Mouse (Mus musculus) intestine, postnatal 0 days (tissue): ENCODE data around the gene Fam13a. TPM values are rescaled to one million over a fixed set of nuclear protein-coding genes. Genes with fewer than 3 reads are reported as not detected.

ENCODE experiments used
- ATAC-seq: fragments of 200-750 bp; cut with Nextera tagmentation; 2 replicates; pipeline ENCODE4 v1.8.0; 2017; ENCODE audit warnings: mild to moderate bottlenecking, moderate TSS enrichment, moderate library complexity
- H3K27ac ChIP-seq: fragments of 300-500 bp; sonication (generic); 2 replicates; pipeline ENCODE4 v1.5.1; 2014; ENCODE audit warnings: mild to moderate bottlenecking, low read depth, low read length, moderate library complexity
- H3K27me3 ChIP-seq: fragments of 300-500 bp; sonication (generic); replicated peaks from 2 replicates; pipeline ENCODE4 v1.6.1; 2014; ENCODE audit warnings: low read length, mixed read lengths; ENCODE audit not compliant: control insufficient read depth, insufficient read depth
- H3K36me3 ChIP-seq: fragments of 300-500 bp; sonication (generic); 2 replicates; pipeline ENCODE4 v1.6.1; 2014; ENCODE audit warnings: mild to moderate bottlenecking, moderate library complexity; ENCODE audit not compliant: control insufficient read depth, insufficient read depth
- H3K4me1 ChIP-seq: fragments of 300-500 bp; sonication (generic); replicated peaks from 2 replicates; pipeline ENCODE4 v1.6.1; 2014; ENCODE audit warnings: antibody characterized with exemption, low read length, mixed read lengths; ENCODE audit not compliant: control insufficient read depth, insufficient read depth
- H3K4me2 ChIP-seq: fragments of 300-500 bp; sonication (generic); replicated peaks from 2 replicates; pipeline ENCODE4 v1.6.1; 2014; ENCODE audit warnings: low read depth, mild to moderate bottlenecking, moderate library complexity
- H3K4me3 ChIP-seq: fragments of 300-500 bp; sonication (generic); 2 replicates; pipeline ENCODE4 v1.5.1; 2014; ENCODE audit warnings: low read depth, low read length
- H3K9ac ChIP-seq: fragments of 300-500 bp; sonication (generic); 2 replicates; pipeline ENCODE4 v1.6.1; 2014; ENCODE audit warnings: mild to moderate bottlenecking, low read depth, low read length
- H3K9me3 ChIP-seq: fragments of 300-500 bp; sonication (generic); 2 replicates; pipeline ENCODE4 v1.6.1; 2016; ENCODE audit warnings: mixed run types; ENCODE audit not compliant: control insufficient read depth
- CTCF ChIP-seq: sonication (generic); IDR thresholded peaks from 2 replicates; pipeline ENCODE4 v1.5.1; 2016; ENCODE audit warnings: low read depth, mild to moderate bottlenecking, control low read depth, antibody characterized with exemption, moderate library complexity
- WGBS: fragments of 180-500 bp; shearing (Covaris S2); extraction: QIAGEN DNeasy Blood & Tissue Kit; methylation state at CpG from one replicate; pipeline ENCODE4 v1.1.7; 2014; 5-methylcytosine and 5-hydroxymethylcytosine counted together
- polyA plus RNA-seq: library from polyadenylated mRNA; unstranded; fragments of >200 nt; fragmentation: Nextera tagmentation; extraction: Ambion mirVana; gene quantifications from 2 replicates; pipeline ENCODE4 v1.2.1, GENCODE M21; 2015

Gene Fam13a
- polyA plus RNA-seq, 1 experiment from 2014 or later, result 57.0 TPM

DNA sequence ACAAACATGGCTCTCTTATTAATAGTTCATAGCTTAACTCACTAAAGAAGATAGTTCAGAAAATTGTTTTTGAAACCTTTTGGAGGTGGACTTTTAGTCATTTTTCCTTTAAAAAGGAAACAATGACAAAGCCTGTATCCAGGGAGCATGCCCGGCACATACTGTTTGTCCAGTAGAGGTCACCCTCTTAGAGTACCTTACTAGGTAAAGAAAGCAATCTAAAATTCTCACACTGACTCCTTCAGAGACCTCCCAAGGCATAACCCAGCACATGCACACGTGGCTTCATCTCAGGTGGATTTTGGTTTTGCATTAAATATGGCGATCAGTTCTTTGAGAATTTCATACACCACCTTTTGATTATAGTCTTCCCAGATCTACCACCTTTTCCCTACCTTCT, 102.7 kb downstream of the Fam13a start:
- H3K9me3 ChIP-seq, result no peaks in the 10 kb centered on the region
- peak; percentile 65 for TF ChIP-seq CTCF
- H3K27ac ChIP-seq, result no peak overlapping the region
- no peak overlapping the region for H3K4me2 ChIP-seq
- no peaks in the 10 kb centered on the region for H3K4me1 ChIP-seq
- 40% methylated on average over 3 of the region's 3 CpGs for WGBS
- no peaks in the 10 kb centered on the region for H3K27me3 ChIP-seq
- no peak overlapping the region for H3K9ac ChIP-seq
- no peak overlapping the region for H3K4me3 ChIP-seq
- no peak for ATAC-seq
- H3K36me3 ChIP-seq, result peaks cover 6% of the 10 kb centered on the region; the same call in 1 of the 2 replicates

DNA sequence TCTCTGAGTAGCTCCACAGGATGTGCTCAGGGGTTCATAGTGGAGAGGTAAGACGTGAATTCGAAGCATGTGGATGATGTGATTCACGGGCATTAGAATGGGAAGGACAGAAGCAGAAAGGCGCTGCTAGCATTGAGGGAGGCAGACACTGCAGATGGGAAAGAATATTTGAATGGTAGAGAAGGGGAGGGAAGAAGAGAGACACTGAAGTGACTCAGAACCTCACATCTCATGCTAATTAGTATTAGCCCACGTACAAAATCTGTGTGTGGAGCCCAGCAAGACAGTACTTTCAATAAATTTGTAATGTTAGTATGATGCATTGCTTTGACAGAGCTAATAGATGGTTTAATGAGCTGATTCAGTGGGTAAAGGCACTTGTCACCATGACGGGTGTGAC, 103.6 kb downstream of the Fam13a start:
- H3K4me3 ChIP-seq, result no peak overlapping the region
- no peak for ATAC-seq
- H3K9ac ChIP-seq, result no peak overlapping the region
- H3K4me2 ChIP-seq, result no peak overlapping the region
- 82% methylated on average over 6 of the region's 6 CpGs for WGBS
- H3K4me1 ChIP-seq, result no peaks in the 10 kb centered on the region
- no peaks in the 10 kb centered on the region for H3K9me3 ChIP-seq
- no peak for TF ChIP-seq CTCF
- H3K27ac ChIP-seq, result no peak overlapping the region
- no peaks in the 10 kb centered on the region for H3K27me3 ChIP-seq
- H3K36me3 ChIP-seq, result peaks cover 12% of the 10 kb centered on the region; the same call in 1 of the 2 replicates

DNA sequence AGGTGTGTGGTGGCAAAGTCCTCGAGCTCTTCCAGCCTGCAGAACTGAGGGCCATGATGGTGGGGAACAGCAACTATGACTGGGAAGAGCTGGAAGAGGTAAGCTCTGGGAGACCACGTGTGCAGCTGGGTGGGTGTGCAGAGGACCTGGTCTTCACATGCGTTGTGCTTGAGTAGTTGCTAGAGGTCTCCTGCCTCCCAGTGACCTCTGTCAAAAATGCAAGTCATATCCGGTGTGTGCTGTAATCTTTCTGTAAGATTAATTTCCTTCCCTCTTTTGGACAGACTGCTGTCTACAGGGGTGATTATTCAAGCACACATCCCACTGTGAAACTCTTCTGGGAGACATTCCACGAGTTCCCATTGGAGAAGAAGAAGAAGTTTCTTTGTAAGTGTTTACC, 107.9 kb downstream of the Fam13a start:
- no peak overlapping the region for H3K4me2 ChIP-seq
- H3K9ac ChIP-seq, result no peak overlapping the region
- peaks cover 12% of the 10 kb centered on the region; the same call in 1 of the 2 replicates for H3K36me3 ChIP-seq
- 78% methylated on average over 5 of the region's 5 CpGs for WGBS
- no peak overlapping the region for H3K27ac ChIP-seq
- H3K4me1 ChIP-seq, result no peaks in the 10 kb centered on the region
- no peak for TF ChIP-seq CTCF
- no peaks in the 10 kb centered on the region for H3K9me3 ChIP-seq
- no peak for ATAC-seq
- H3K27me3 ChIP-seq, result no peaks in the 10 kb centered on the region
- H3K4me3 ChIP-seq, result no peak overlapping the region

DNA sequence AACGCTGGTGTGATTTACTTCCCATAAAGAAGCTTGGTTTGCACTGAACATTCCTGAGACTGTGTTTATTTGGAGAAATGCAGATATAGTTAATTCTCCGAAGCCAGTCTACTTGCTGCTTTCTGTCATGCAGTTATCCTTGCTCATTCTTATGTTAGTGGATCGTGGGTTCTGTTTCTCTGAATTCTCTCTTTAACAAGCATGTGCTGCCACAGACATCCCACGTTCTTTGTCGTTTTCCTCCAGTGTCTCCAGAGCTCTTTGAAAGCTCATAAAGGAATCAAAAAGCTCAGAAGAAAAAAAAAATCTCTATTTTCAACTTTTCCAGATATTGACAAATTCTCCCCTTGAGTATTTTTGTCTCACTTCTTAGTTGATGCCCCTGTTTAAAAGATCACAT, 110.4 kb downstream of the Fam13a start:
- no peak overlapping the region for H3K9ac ChIP-seq
- no peak overlapping the region for H3K27ac ChIP-seq
- H3K4me2 ChIP-seq, result no peak overlapping the region
- peaks cover 10% of the 10 kb centered on the region; the same call in 1 of the 2 replicates for H3K36me3 ChIP-seq
- ATAC-seq, result no peak
- 56% methylated on average over 5 of the region's 5 CpGs for WGBS
- TF ChIP-seq CTCF, result no peak
- no peaks in the 10 kb centered on the region for H3K4me1 ChIP-seq
- H3K9me3 ChIP-seq, result no peaks in the 10 kb centered on the region
- H3K27me3 ChIP-seq, result no peaks in the 10 kb centered on the region
- H3K4me3 ChIP-seq, result no peak overlapping the region

DNA sequence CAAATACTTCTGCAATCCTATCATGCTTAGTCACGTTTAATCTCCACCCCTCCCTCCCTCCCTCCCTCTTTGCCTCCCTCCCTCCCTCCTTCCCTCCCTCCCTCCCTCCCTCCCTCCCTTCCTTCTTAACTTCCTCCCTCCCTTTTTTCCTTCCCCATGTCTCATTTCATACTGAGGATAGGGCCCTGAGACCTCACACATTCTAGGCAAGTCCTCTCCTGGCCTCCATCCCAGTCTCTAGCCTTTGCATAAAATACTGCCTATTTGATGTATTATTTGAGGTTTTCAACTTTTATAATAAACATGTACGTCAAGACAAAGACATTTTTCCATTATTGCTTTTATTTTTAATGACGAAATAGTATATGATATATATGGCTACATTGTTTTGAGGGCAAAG, 110.8 kb downstream of the Fam13a start:
- no peak overlapping the region for H3K4me2 ChIP-seq
- no peak for ATAC-seq
- H3K4me3 ChIP-seq, result no peak overlapping the region
- TF ChIP-seq CTCF, result no peak
- WGBS, result 53% methylated on average over 3 of the region's 3 CpGs
- H3K4me1 ChIP-seq, result no peaks in the 10 kb centered on the region
- H3K27me3 ChIP-seq, result no peaks in the 10 kb centered on the region
- no peaks in the 10 kb centered on the region for H3K9me3 ChIP-seq
- H3K9ac ChIP-seq, result no peak overlapping the region
- H3K36me3 ChIP-seq, result peaks cover 10% of the 10 kb centered on the region; the same call in 1 of the 2 replicates
- H3K27ac ChIP-seq, result no peak overlapping the region

DNA sequence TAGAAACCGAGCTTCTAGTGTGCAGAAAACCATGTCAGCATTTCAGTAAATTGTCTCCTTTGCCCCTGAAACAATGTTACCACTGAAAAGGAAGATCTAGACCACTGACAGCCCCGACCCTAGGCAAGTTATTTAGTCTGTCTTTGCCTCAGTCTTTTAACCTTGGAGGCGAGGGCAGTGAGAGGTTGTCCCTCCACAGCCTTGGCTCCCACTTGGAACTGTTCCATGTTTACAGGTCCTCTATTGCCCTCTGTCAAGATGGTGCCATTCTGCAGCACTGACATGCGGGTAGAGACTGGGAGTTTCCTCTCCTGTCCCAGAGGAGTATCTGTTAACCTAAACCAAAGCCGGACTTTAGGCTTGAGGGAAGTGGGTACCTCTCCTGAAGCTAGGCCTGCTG, 111.5 kb downstream of the Fam13a start:
- H3K27ac ChIP-seq, result no peak overlapping the region
- no peak overlapping the region for H3K9ac ChIP-seq
- H3K27me3 ChIP-seq, result no peaks in the 10 kb centered on the region
- no peak for TF ChIP-seq CTCF
- peaks cover 10% of the 10 kb centered on the region; the same call in 1 of the 2 replicates for H3K36me3 ChIP-seq
- no peak overlapping the region for H3K4me3 ChIP-seq
- WGBS, result 78% methylated on average over 5 of the region's 5 CpGs
- no peaks in the 10 kb centered on the region for H3K9me3 ChIP-seq
- no peak for ATAC-seq
- no peak overlapping the region for H3K4me2 ChIP-seq
- H3K4me1 ChIP-seq, result no peaks in the 10 kb centered on the region

DNA sequence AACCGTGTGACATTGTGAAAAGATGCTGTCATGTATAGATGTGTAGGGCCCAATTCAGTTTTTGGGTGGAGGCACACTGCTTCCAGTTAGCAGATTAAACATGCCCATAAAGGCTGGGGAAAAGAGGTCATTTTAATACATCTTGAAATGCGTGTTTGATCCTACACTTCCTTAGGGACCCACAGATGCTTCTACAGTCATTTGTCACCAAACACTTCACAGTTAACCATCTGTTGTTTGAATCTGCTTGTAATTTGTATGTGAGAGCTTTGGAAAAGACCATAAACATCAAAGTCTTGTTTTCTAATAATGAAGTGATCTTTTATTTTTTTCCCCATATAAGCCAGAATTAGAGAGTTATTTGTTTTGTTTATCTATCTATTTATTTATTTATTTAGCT, 116.6 kb downstream of the Fam13a start:
- Histone ChIP-seq H3K9ac (no peak overlapping the region), H3K9me3 (no peaks in the 10 kb centered on the region), H3K27me3 (no peaks in the 10 kb centered on the region), H3K4me3 (no peak overlapping the region), H3K27ac (no peak overlapping the region), H3K4me1 (no peaks in the 10 kb centered on the region), H3K36me3 (peaks cover 9% of the 10 kb centered on the region; the same call in 1 of the 2 replicates), H3K4me2 (no peak overlapping the region)
- ATAC-seq, result no peak
- 93% methylated on average over 2 of the region's 2 CpGs for WGBS
- no peak for TF ChIP-seq CTCF
